Mouse (Mus musculus) lung, embryonic 16.5 days (tissue): ENCODE data around the gene Aip. TPM values are rescaled to one million over a fixed set of nuclear protein-coding genes. Genes with fewer than 3 reads are reported as not detected.
"Not testable (repeated sequence)": the region's sequence is repeated elsewhere in the genome, so short reads cannot be mapped to it uniquely, and the experiment has no call there.

Source experiments
- ATAC-seq: fragments of 200-750 bp; cut with Nextera tagmentation; 2 replicates; pipeline ENCODE4 v1.8.0; 2017; ENCODE audit warnings: low read depth, mild to moderate bottlenecking, moderate library complexity
- H3K27ac ChIP-seq: fragments of 300-500 bp; sonication (generic); 2 replicates; pipeline ENCODE4 v1.5.1; 2014; ENCODE audit warnings: mild to moderate bottlenecking, control low read depth, low read length
- H3K27me3 ChIP-seq: fragments of 300-500 bp; sonication (generic); 2 replicates; pipeline ENCODE4 v1.6.1; 2014; ENCODE audit warnings: low read depth, low read length, mixed read lengths; ENCODE audit not compliant: control insufficient read depth, insufficient read depth
- H3K36me3 ChIP-seq: fragments of 300-500 bp; sonication (generic); 2 replicates; pipeline ENCODE4 v1.6.1; 2014; ENCODE audit warnings: low read length; ENCODE audit not compliant: control insufficient read depth, insufficient read depth
- H3K4me1 ChIP-seq: fragments of 300-500 bp; sonication (generic); replicated peaks from 2 replicates; pipeline ENCODE4 v1.6.1; 2014; ENCODE audit warnings: low read length, mixed read lengths; ENCODE audit not compliant: control insufficient read depth, insufficient read depth
- H3K4me2 ChIP-seq: fragments of 300-500 bp; sonication (generic); 2 replicates; pipeline ENCODE4 v1.6.1; 2014; ENCODE audit warnings: low read depth, low read length, control low read depth
- H3K4me3 ChIP-seq: fragments of 300-500 bp; sonication (generic); 2 replicates; pipeline ENCODE4 v1.5.1; 2014; ENCODE audit warnings: mild to moderate bottlenecking, low read length, control low read depth
- H3K9ac ChIP-seq: fragments of 300-500 bp; sonication (generic); 2 replicates; pipeline ENCODE4 v1.6.1; 2014; ENCODE audit warnings: low read length, control low read depth
- H3K9me3 ChIP-seq: fragments of 300-500 bp; sonication (generic); 2 replicates; pipeline ENCODE4 v1.6.1; 2016; ENCODE audit warnings: low read length; ENCODE audit not compliant: control insufficient read depth
- WGBS: fragments of 180-500 bp; shearing (Covaris S2); extraction: QIAGEN DNeasy Blood & Tissue Kit; methylation state at CpG from one replicate; pipeline ENCODE4 v1.1.7; 2014; 5-methylcytosine and 5-hydroxymethylcytosine counted together
- polyA plus RNA-seq: library from polyadenylated mRNA; unstranded; fragments of >200 nt; fragmentation: Nextera tagmentation; extraction: Ambion mirVana; gene quantifications from 2 replicates; pipeline ENCODE4 v1.2.1, GENCODE M21; 2015

Aip gene
- polyA plus RNA-seq, 1 experiment from 2014 or later, result 102 TPM

DNA sequence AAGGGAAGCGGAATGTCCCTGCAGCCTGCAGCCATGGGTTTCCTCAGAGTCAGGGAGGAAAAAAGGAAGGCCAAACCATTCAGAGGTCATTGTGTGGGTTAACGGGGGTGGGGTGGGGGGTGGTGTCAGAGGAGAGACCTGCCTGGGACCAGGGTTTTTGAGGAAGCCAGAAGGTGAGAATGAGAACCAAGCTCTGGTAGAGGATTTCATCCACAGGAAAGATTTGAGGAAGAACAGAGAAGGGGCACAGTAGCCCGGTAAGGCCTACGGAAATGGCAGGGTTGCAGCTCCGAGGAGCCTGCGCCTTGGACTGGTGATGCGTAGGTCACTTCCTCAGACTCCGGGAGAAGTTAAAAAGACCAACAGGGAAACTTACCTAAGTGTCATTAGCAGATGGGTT lies 54.9 kb downstream of the Aip start:
- no peak overlapping the region for H3K27ac ChIP-seq
- H3K4me3 ChIP-seq, result no peak overlapping the region
- H3K4me2 ChIP-seq, result no peak overlapping the region
- no peak for ATAC-seq
- H3K4me1 ChIP-seq, result no peaks in the 10 kb centered on the region
- H3K9ac ChIP-seq, result no peak overlapping the region
- peaks cover 4% of the 10 kb centered on the region for H3K27me3 ChIP-seq
- H3K9me3 ChIP-seq, result no peaks in the 10 kb centered on the region
- H3K36me3 ChIP-seq, result no peaks in the 10 kb centered on the region
- WGBS, result 78% methylated on average over 8 of the region's 8 CpGs

- ATAC-seq, result no peak
- Histone ChIP-seq H3K9ac (no peak overlapping the region), H3K4me2 (no peak overlapping the region), H3K27ac (no peak overlapping the region), H3K36me3 (no peaks in the 10 kb centered on the region), H3K4me1 (no peaks in the 10 kb centered on the region), H3K9me3 (no peaks in the 10 kb centered on the region), H3K27me3 (peaks cover 4% of the 10 kb centered on the region), H3K4me3 (no peak overlapping the region)
- 70% methylated on average over 15 of the region's 15 CpGs for WGBS
Observed at GRCm38 (mm10) chr19:4070311-4070710, 55.3 kb downstream of the Aip start.

DNA sequence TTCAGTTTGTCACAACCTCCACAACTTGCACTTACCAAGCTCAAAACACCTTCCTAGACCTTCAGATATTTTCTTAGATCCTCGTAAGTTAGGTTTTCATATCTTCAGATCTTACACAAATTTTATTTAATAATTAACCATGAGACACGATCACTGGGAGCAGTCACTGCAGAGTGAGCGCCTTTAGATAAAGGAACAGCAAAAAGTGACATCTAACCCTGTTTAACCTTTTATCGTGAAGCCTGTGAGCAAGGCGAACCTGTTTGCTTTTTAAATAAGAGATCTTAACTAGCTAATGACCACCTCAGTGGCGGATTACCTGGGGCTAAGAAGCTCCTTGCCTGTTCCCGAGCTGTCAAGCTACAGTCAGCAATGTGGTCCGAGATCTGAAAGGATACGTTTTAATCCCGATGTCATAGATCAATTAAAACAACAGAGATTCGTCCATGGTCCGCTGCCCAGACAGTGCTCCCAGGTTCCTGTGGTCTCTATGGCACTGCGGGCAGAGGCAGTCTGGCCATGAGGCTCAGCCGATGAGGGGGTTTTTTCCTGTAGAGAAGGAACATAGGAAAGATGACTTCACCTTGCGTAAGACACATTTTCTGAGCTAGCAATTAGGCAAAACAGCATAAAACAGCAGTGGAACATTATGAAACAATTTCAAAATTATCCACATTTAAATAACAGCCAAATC lies 56.8 kb downstream of the Aip start:
- no peak overlapping the region for H3K27ac ChIP-seq
- H3K9ac ChIP-seq, result no peak overlapping the region
- 49% methylated on average over 15 of the region's 15 CpGs for WGBS

GRCm38 (mm10) chr19:4068242-4068641 lies 57.4 kb downstream of the Aip start:
- H3K27me3 ChIP-seq, H3K36me3 ChIP-seq, H3K4me2 ChIP-seq, ATAC-seq, H3K4me3 ChIP-seq, H3K27ac ChIP-seq, H3K9me3 ChIP-seq, H3K4me1 ChIP-seq, H3K9ac ChIP-seq: not testable (repeated sequence)
- 86% methylated on average over 2 of the region's 2 CpGs for WGBS

More for the DNA sequence above, 56.8 kb downstream of the Aip start:
- H3K4me2 ChIP-seq, result no peak overlapping the region
- peaks cover 4% of the 10 kb centered on the region for H3K27me3 ChIP-seq
- H3K4me1 ChIP-seq, result no peaks in the 10 kb centered on the region
- H3K4me3 ChIP-seq, result no peak overlapping the region
- H3K36me3 ChIP-seq, result no peaks in the 10 kb centered on the region
- ATAC-seq, result no peak
- no peaks in the 10 kb centered on the region for H3K9me3 ChIP-seq

GRCm38 (mm10) chr19:4066877-4067276 lies 58.8 kb downstream of the Aip start:
- no peak overlapping the region for H3K27ac ChIP-seq
- no peak overlapping the region for H3K4me3 ChIP-seq
- H3K9ac ChIP-seq, result no peak overlapping the region
- H3K4me1 ChIP-seq, result no peaks in the 10 kb centered on the region
- H3K9me3 ChIP-seq, result no peaks in the 10 kb centered on the region
- H3K4me2 ChIP-seq, result no peak overlapping the region
- H3K27me3 ChIP-seq, result peaks cover 2% of the 10 kb centered on the region
- peak; percentile 28; the same call in 1 of the 2 replicates for ATAC-seq
- H3K36me3 ChIP-seq, result no peaks in the 10 kb centered on the region

DNA sequence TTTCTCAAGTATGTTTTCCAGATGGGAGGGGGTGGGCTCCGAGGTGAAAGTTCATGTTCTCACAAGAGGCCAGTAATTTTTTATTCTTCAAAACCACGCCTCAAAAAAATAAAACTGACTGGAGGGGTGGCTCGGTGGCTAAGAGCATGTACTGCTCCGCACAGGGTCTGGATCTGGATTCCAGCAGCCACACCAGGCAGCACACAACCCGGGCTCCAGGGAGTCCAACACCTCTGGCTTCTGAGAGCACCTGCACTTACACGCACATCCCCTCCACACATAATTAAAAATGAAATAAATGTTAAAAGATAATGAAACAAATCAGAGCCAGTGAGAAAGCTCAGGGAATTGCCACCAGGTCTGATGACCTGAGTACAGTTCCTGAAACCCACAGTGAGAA lies 59.4 kb downstream of the Aip start:
- Histone ChIP-seq H3K9ac (no peak overlapping the region), H3K36me3 (no peaks in the 10 kb centered on the region), H3K4me1 (no peaks in the 10 kb centered on the region), H3K9me3 (no peaks in the 10 kb centered on the region), H3K27ac (no peak overlapping the region), H3K27me3 (peaks cover 2% of the 10 kb centered on the region), H3K4me2 (no peak overlapping the region), H3K4me3 (no peak overlapping the region)
- no peak for ATAC-seq
- 78% methylated on average over 6 of the region's 6 CpGs for WGBS

DNA sequence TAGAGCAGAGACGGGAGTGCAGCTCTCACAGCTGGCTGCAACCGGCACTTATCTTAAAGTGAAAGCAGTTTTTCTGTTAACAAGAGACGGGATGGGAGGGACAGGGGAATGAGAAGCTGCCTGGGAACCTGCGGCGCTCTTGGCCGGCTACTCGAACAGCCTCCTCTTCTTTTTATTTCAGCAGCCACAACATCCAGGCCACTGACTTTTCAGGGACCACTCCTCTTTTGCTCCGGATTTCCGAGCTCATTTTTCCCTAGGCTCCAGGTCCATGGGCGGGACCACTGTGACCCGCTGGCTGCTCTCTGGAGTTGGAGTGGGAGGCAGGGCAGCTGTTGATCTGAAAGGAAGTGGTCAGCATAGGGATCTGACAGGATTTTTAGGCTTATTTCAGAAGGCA lies 61.2 kb downstream of the Aip start:
- not testable (repeated sequence) for H3K9ac ChIP-seq, H3K4me3 ChIP-seq, H3K36me3 ChIP-seq, H3K4me1 ChIP-seq, H3K27me3 ChIP-seq, H3K27ac ChIP-seq, H3K4me2 ChIP-seq, ATAC-seq, H3K9me3 ChIP-seq
- WGBS, result no CpG with 5 or more reads among the region's 11 CpGs

Other genes starting within 250 kb of the Aip start
- 56.8 and 60.5 TPM in 2 replicates for gene Tcirg1, start 218.7 kb downstream of the Aip start, polyA plus RNA-seq
- gene Ndufs8, start 213.1 kb downstream of the Aip start, polyA plus RNA-seq, result 285 and 290 TPM in 2 replicates
- gene Aldh3b1, start 196.1 kb downstream of the Aip start, polyA plus RNA-seq, result 5.4 and 5.9 TPM in 2 replicates
- gene Unc93b1, start 190.7 kb downstream of the Aip start, polyA plus RNA-seq, result 21.7 and 21.9 TPM in 2 replicates
- gene Aldh3b3, start 167.2 kb downstream of the Aip start, polyA plus RNA-seq, result 0.18 and 0.24 TPM in 2 replicates
- 1.8 and 2.0 TPM in 2 replicates for gene Aldh3b2, start 153.5 kb downstream of the Aip start, polyA plus RNA-seq
- gene Acy3, start 139.3 kb downstream of the Aip start, polyA plus RNA-seq, result 11.9 and 13.3 TPM in 2 replicates
- 0.11 TPM in 1 of 2 replicates, not detected in the other for gene Tbx10, start 133.1 kb downstream of the Aip start, polyA plus RNA-seq
- gene Nudt8, start 125.3 kb downstream of the Aip start, polyA plus RNA-seq, result 21.8 and 22.0 TPM in 2 replicates
- gene Gm49405, start 125.2 kb downstream of the Aip start, polyA plus RNA-seq, result 2.4 and 2.5 TPM in 2 replicates
- 3.8 and 3.9 TPM in 2 replicates for gene Doc2g, start 122.5 kb downstream of the Aip start, polyA plus RNA-seq
- 177 and 184 TPM in 2 replicates for gene Ndufv1, start 113.1 kb downstream of the Aip start, polyA plus RNA-seq
- gene Gstp1, start 87.9 kb downstream of the Aip start, polyA plus RNA-seq, result 432 and 433 TPM in 2 replicates
- gene Gstp2, start 79.8 kb downstream of the Aip start, polyA plus RNA-seq, result 3.5 and 5.0 TPM in 2 replicates
- 0.85 and 1.9 TPM in 2 replicates for gene Gstp3, start 66.3 kb downstream of the Aip start, polyA plus RNA-seq
- not detected in 2 replicates for gene Cabp2, start 44.3 kb downstream of the Aip start, polyA plus RNA-seq
- gene Cdk2ap2, start 28.7 kb downstream of the Aip start, polyA plus RNA-seq, result 111 and 128 TPM in 2 replicates
- gene Pitpnm1, start 25.9 kb downstream of the Aip start, polyA plus RNA-seq, result 12.6 and 14.4 TPM in 2 replicates
- gene Gpr152, start 13.9 kb upstream of the Aip start, polyA plus RNA-seq, result not detected in 2 replicates
- gene Cabp4, start 18.2 kb upstream of the Aip start, polyA plus RNA-seq, result 0.16 TPM in 1 of 2 replicates, not detected in the other
- gene Coro1b, start 22.8 kb upstream of the Aip start, polyA plus RNA-seq, result 174 and 184 TPM in 2 replicates
- gene Ptprcap, start 27.7 kb upstream of the Aip start, polyA plus RNA-seq, result 4.6 and 14.2 TPM in 2 replicates
- gene Rps6kb2, start 37.5 kb upstream of the Aip start, polyA plus RNA-seq, result 51.6 and 52.7 TPM in 2 replicates
- 2.5 and 3.2 TPM in 2 replicates for gene Carns1, start 49.6 kb upstream of the Aip start, polyA plus RNA-seq
- 4.0 and 7.0 TPM in 2 replicates for gene Tbc1d10c, start 65.4 kb upstream of the Aip start, polyA plus RNA-seq
- 911 and 931 TPM in 2 replicates for gene Ppp1ca, start 66.2 kb upstream of the Aip start, polyA plus RNA-seq
- 30.5 and 33.6 TPM in 2 replicates for gene Rad9a, start 75.8 kb upstream of the Aip start, polyA plus RNA-seq
- 4.8 and 6.1 TPM in 2 replicates for gene Clcf1, start 88.4 kb upstream of the Aip start, polyA plus RNA-seq
- gene AC109138.7, start 88.5 kb upstream of the Aip start, polyA plus RNA-seq, result not detected in 2 replicates
- 32.6 and 38.0 TPM in 2 replicates for gene Pold4, start 106.0 kb upstream of the Aip start, polyA plus RNA-seq
- 20.0 and 21.5 TPM in 2 replicates for gene Ssh3, start 143.3 kb upstream of the Aip start, polyA plus RNA-seq
- 3.5 and 5.2 TPM in 2 replicates for gene Ankrd13d, start 157.3 kb upstream of the Aip start, polyA plus RNA-seq
- gene Grk2, start 180.4 kb upstream of the Aip start, polyA plus RNA-seq, result 13.7 and 15.0 TPM in 2 replicates